Mouse (Mus musculus): Measurements from ENCODE around the gene Elovl6. TPM values are rescaled to one million over a fixed set of nuclear protein-coding genes. Genes with fewer than 3 reads are reported as not detected.

The Elovl6 gene
- polyA plus RNA-seq, 1 experiment from 2014 or later, result 4.1 TPM

DNA sequence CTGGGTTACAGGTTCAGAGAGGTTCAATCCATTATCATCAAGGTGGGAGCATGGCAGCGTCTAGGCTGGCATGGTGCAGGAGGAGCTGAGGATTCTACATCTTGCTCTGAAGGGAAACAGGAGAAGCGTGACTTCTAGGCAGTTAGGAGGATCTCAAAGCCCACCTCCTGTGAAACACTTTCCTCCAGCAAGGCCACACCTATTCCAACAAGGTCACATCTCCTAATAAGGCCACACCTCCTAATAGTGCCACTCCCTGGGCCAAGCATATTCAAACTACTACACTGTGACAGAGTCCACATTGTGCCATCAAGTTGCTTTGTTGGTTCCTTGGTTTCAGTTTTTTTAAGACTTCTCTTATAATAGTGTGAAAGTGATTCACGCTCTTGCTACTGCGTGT is 42.9 kb downstream of the Elovl6 start:
- Histone ChIP-seq H3K4me2 (replicated peaks; ENCODE audit: low read depth, low read length) (no peak overlapping the region), H3K9ac (replicated peaks; ENCODE audit: low read depth) (no peak overlapping the region), H3K9me3 (ENCODE audit: low read length) (no peaks in the 10 kb centered on the region), H3K36me3 (ENCODE audit: insufficient read depth, low read length) (no peaks in the 10 kb centered on the region), H3K4me1 (ENCODE audit: insufficient read depth, low read depth, low read length) (no peaks in the 10 kb centered on the region), H3K27me3 (replicated peaks; ENCODE audit: insufficient read depth, low read length) (no peaks in the 10 kb centered on the region), H3K27ac (ENCODE audit: low read length) (no peak overlapping the region), H3K4me3 (ENCODE audit: low read depth, low read length) (no peak overlapping the region)
- ATAC-seq, result no peak
- no peak for DNase-seq (ENCODE audit: low spot score)
- 93% methylated on average over 4 of the region's 4 CpGs for WGBS
- TF ChIP-seq EP300 (IDR thresholded peaks at IDR 0.05), result no peak
- TF ChIP-seq CTCF (IDR thresholded peaks at IDR 0.05), result no peak

DNA sequence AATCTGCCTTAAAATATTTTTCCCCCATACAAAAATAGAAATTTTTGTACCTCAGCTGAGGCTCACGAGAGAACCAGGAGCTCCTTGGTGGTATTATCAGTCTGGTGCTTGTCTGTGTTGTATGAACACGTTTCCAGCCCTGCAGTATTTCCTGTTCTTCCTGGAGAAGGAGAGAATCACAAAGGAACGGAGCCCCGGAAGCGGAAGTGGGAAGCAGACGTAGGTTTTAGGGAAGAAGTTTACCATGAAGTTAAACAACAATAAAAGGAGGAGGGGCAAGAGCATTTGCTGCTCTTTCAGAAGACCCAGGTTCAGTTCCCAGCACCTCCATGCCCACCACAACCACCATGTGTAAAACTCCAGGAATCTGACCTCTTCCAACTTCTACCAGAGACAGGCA is 44.4 kb downstream of the Elovl6 start:
- no peak overlapping the region for H3K4me2 ChIP-seq (replicated peaks; ENCODE audit: low read depth, low read length)
- no peaks in the 10 kb centered on the region for H3K27me3 ChIP-seq (replicated peaks; ENCODE audit: insufficient read depth, low read length)
- TF ChIP-seq EP300 (IDR thresholded peaks at IDR 0.05) (no peak), CTCF (IDR thresholded peaks at IDR 0.05) (no peak)
- H3K4me3 ChIP-seq (ENCODE audit: low read depth, low read length), result no peak overlapping the region
- no peaks in the 10 kb centered on the region for H3K4me1 ChIP-seq (ENCODE audit: insufficient read depth, low read depth, low read length)
- no peak overlapping the region for H3K9ac ChIP-seq (replicated peaks; ENCODE audit: low read depth)
- WGBS, result 76% methylated on average over 6 of the region's 6 CpGs
- DNase-seq (ENCODE audit: low spot score) (no peak), ATAC-seq (no peak)
- no peaks in the 10 kb centered on the region for H3K9me3 ChIP-seq (ENCODE audit: low read length)
- H3K36me3 ChIP-seq (ENCODE audit: insufficient read depth, low read length), result no peaks in the 10 kb centered on the region
- no peak overlapping the region for H3K27ac ChIP-seq (ENCODE audit: low read length)

DNA sequence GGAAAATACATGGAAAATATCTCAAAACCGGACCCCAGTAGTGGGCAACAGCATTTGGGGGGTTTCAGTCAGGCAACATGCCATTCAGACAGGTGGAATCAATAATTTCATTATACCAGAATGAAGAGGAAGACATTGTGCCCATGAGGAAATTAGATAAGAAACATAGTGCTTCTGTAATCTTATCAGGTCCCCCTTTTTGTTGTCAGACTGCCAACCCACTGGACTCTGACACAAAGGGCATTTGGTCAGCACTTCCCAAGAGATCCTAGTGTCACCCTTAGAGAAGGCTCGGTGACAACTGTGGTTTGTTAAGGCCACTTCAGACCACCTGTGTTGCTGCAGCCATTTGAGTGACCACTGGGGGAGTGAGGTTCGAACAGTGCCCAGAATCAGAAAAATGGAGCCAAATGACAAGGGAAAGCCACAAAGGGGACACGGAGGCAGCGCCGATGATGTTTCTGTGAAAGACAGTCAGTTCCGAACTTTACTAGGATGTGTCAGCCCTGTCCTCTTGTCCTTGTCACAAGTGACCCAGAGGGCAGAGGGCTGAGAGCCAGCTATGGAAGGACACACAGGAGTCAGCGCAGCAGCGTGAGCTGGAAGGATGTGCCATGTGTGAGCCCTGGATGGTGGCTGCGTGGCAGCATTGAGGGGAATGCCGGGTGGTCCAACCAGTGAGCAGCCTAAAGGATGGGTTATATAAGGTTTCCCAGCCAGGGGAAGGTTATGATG is 46.8 kb downstream of the Elovl6 start:
- H3K9ac ChIP-seq (replicated peaks; ENCODE audit: low read depth), result no peak overlapping the region
- TF ChIP-seq CTCF (IDR thresholded peaks at IDR 0.05) (no peak), EP300 (IDR thresholded peaks at IDR 0.05) (no peak)
- DNase-seq (ENCODE audit: low spot score) (no peak), ATAC-seq (no peak)
- H3K4me3 ChIP-seq (ENCODE audit: low read depth, low read length), result no peak overlapping the region
- WGBS, result 83% methylated on average over 11 of the region's 11 CpGs
- H3K9me3 ChIP-seq (ENCODE audit: low read length), result no peaks in the 10 kb centered on the region
- no peaks in the 10 kb centered on the region for H3K36me3 ChIP-seq (ENCODE audit: insufficient read depth, low read length)
- no peaks in the 10 kb centered on the region for H3K4me1 ChIP-seq (ENCODE audit: insufficient read depth, low read depth, low read length)
- no peak overlapping the region for H3K4me2 ChIP-seq (replicated peaks; ENCODE audit: low read depth, low read length)
- no peaks in the 10 kb centered on the region for H3K27me3 ChIP-seq (replicated peaks; ENCODE audit: insufficient read depth, low read length)
- no peak overlapping the region for H3K27ac ChIP-seq (ENCODE audit: low read length)

DNA sequence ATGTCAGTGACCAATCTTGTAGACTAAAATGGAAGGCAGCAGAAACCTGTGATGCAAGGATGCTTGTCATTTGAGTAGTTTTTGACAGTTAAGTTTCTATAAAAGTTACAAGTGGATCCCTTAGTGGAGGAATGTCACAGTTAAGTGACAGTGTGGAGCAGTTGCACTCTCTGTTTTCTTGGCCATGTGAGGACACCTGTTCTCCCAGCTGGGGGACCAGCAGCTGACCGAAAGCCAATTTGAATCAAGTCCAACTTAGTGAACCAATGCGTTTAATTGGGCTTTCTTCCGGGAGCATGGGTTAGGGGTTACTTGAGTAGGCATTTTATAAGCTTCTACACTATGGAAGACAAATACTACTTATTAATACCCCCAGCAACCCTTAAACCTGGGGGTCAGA is 48.9 kb downstream of the Elovl6 start:
- WGBS, result 79% methylated on average over 3 of the region's 3 CpGs
- TF ChIP-seq CTCF (IDR thresholded peaks at IDR 0.05) (no peak), EP300 (IDR thresholded peaks at IDR 0.05) (no peak)
- no peaks in the 10 kb centered on the region for H3K36me3 ChIP-seq (ENCODE audit: insufficient read depth, low read length)
- H3K27me3 ChIP-seq (replicated peaks; ENCODE audit: insufficient read depth, low read length), result no peaks in the 10 kb centered on the region
- H3K9me3 ChIP-seq (ENCODE audit: low read length), result no peaks in the 10 kb centered on the region
- DNase-seq (ENCODE audit: low spot score) (no peak), ATAC-seq (no peak)
- no peak overlapping the region for H3K4me3 ChIP-seq (ENCODE audit: low read depth, low read length)
- H3K4me1 ChIP-seq (ENCODE audit: insufficient read depth, low read depth, low read length), result no peaks in the 10 kb centered on the region
- no peak overlapping the region for H3K4me2 ChIP-seq (replicated peaks; ENCODE audit: low read depth, low read length)
- no peak overlapping the region for H3K9ac ChIP-seq (replicated peaks; ENCODE audit: low read depth)
- no peak overlapping the region for H3K27ac ChIP-seq (ENCODE audit: low read length)

DNA sequence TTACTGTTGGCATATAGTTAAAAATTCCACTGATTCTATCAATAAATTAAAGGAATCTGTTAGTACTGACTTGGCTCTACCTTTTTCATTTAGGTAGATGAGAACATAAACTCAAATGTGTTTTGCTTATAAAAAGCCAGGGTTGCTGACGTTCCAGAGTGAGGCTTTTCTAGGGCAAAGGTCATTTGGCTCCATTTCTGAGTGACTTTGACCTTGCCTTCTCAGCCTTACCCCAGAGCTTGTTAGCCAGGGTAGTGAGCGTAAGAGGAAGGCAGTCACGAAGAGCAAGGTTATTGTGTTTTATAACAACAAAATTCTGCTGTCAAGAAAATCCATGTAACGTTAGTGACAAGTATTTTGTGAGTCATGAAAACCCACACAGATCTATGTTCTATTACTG is 50.3 kb downstream of the Elovl6 start:
- Histone ChIP-seq H3K9me3 (ENCODE audit: low read length) (no peaks in the 10 kb centered on the region), H3K27ac (ENCODE audit: low read length) (no peak overlapping the region), H3K9ac (replicated peaks; ENCODE audit: low read depth) (no peak overlapping the region), H3K36me3 (ENCODE audit: insufficient read depth, low read length) (no peaks in the 10 kb centered on the region), H3K4me3 (ENCODE audit: low read depth, low read length) (no peak overlapping the region), H3K4me2 (replicated peaks; ENCODE audit: low read depth, low read length) (no peak overlapping the region), H3K27me3 (replicated peaks; ENCODE audit: insufficient read depth, low read length) (no peaks in the 10 kb centered on the region), H3K4me1 (ENCODE audit: insufficient read depth, low read depth, low read length) (no peaks in the 10 kb centered on the region)
- 69% methylated on average over 4 of the region's 4 CpGs for WGBS
- ATAC-seq (no peak), DNase-seq (ENCODE audit: low spot score) (no peak)
- TF ChIP-seq EP300 (IDR thresholded peaks at IDR 0.05) (no peak), CTCF (IDR thresholded peaks at IDR 0.05) (no peak)

DNA sequence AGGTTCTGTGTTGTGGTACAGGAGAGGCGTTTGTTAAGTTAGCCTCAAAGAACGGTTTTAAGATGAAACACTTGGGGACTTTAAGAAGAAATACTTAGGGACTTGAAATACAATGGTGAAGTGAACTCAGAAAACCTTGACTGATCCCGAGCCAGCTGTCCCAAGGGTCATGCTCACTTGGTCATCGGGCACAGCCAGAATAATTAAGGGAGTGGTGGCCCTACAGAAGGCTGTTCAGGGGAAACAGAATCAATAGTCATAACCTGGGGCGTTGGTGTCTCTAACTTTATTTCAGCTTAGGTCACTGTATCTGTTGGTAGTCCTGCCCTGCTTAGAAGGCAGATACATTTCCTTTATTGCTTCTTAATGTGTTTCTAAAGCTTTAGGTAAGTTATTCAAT is 51.1 kb downstream of the Elovl6 start:
- no peaks in the 10 kb centered on the region for H3K36me3 ChIP-seq (ENCODE audit: insufficient read depth, low read length)
- ATAC-seq, result no peak
- WGBS, result 87% methylated on average over 5 of the region's 5 CpGs
- no peaks in the 10 kb centered on the region for H3K9me3 ChIP-seq (ENCODE audit: low read length)
- H3K4me2 ChIP-seq (replicated peaks; ENCODE audit: low read depth, low read length), result no peak overlapping the region
- no peaks in the 10 kb centered on the region for H3K27me3 ChIP-seq (replicated peaks; ENCODE audit: insufficient read depth, low read length)
- no peak overlapping the region for H3K4me3 ChIP-seq (ENCODE audit: low read depth, low read length)
- no peaks in the 10 kb centered on the region for H3K4me1 ChIP-seq (ENCODE audit: insufficient read depth, low read depth, low read length)
- TF ChIP-seq EP300 (IDR thresholded peaks at IDR 0.05) (no peak), CTCF (IDR thresholded peaks at IDR 0.05) (no peak)
- no peak overlapping the region for H3K9ac ChIP-seq (replicated peaks; ENCODE audit: low read depth)
- no peak for DNase-seq (ENCODE audit: low spot score)
- H3K27ac ChIP-seq (ENCODE audit: low read length), result no peak overlapping the region

DNA sequence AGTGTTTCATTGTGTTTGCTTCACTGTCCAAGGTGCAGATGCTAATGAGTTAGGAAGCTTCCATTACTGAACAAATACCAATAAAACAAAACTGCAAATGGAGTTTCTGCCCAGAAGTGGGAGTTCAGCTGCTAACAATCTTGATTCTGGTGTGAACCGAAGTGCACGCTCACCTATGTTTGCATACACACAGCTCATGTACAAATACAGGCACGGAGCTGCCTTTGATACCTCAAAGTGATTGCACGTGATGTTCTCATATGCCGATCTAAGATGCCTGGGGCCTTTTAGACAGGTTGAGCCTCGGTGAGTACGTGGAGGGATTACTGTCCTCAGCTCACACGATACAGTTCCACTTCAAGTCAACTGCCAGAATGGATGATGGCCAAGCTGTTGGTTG is 55.8 kb downstream of the Elovl6 start:
- Histone ChIP-seq H3K27me3 (replicated peaks; ENCODE audit: insufficient read depth, low read length) (no peaks in the 10 kb centered on the region), H3K4me2 (replicated peaks; ENCODE audit: low read depth, low read length) (no peak overlapping the region), H3K36me3 (ENCODE audit: insufficient read depth, low read length) (no peaks in the 10 kb centered on the region), H3K4me3 (ENCODE audit: low read depth, low read length) (no peak overlapping the region), H3K9ac (replicated peaks; ENCODE audit: low read depth) (no peak overlapping the region), H3K4me1 (ENCODE audit: insufficient read depth, low read depth, low read length) (no peaks in the 10 kb centered on the region), H3K27ac (ENCODE audit: low read length) (no peak overlapping the region), H3K9me3 (ENCODE audit: low read length) (no peaks in the 10 kb centered on the region)
- WGBS, result 86% methylated on average over 8 of the region's 8 CpGs
- no peak for ATAC-seq
- no peak for DNase-seq (ENCODE audit: low spot score)
- TF ChIP-seq CTCF (IDR thresholded peaks at IDR 0.05) (no peak), EP300 (IDR thresholded peaks at IDR 0.05) (no peak)
